Mouse (Mus musculus): ENCODE results near the gene Usf3. TPM values are rescaled to one million over a fixed set of nuclear protein-coding genes. Genes with fewer than 3 reads are reported as not detected.
A peak's percentile ranks its signal among the peaks of the same experiment; 100 is the strongest.

The Usf3 gene
- total and polyA plus RNA-seq, 2 experiments = 6.9 to 9.4 TPM

- no peak overlapping the region for H3K4me3 ChIP-seq (ENCODE audit: insufficient read depth, low read depth, low read length)
- peaks cover 10% of the 10 kb centered on the region for H3K4me1 ChIP-seq (ENCODE audit: control insufficient read depth, insufficient read depth, low read length)
- H3K27me3 ChIP-seq (ENCODE audit: control insufficient read depth, insufficient read depth, low read length) = no peaks in the 10 kb centered on the region
- WGBS = 50% methylated on average over 4 of the region's 4 CpGs
- H3K79me2 ChIP-seq (ENCODE audit: control insufficient read depth, insufficient read depth, low read length) = peaks cover 7% of the 10 kb centered on the region; the same call in 1 of the 2 replicates
- TF ChIP-seq POLR2A (IDR thresholded peaks at IDR 0.05; ENCODE audit: extremely low read depth, insufficient read depth, low read length) (no peak), CTCF (IDR thresholded peaks at IDR 0.05; ENCODE audit: low read depth, low read length) (no peak)
- no peaks in the 10 kb centered on the region for H3K36me3 ChIP-seq (ENCODE audit: control insufficient read depth, insufficient read depth, low read length)
- no peak overlapping the region for H3K9ac ChIP-seq (ENCODE audit: low read depth, low read length)
- no peak for DNase-seq (ENCODE audit: extremely low read depth, low read depth, low spot score)
- H3K27ac ChIP-seq (replicated peaks; ENCODE audit: insufficient read depth, low read depth, low read length) = no peak overlapping the region
Observed at GRCm38 (mm10) chr16:44132300-44132699, 40.7 kb upstream of the Usf3 start.

- no peak for TF ChIP-seq POLR2A (IDR thresholded peaks at IDR 0.05; ENCODE audit: extremely low read depth, insufficient read depth, low read length)
- TF ChIP-seq CTCF (IDR thresholded peaks at IDR 0.05; ENCODE audit: low read depth, low read length) = no peak
- Histone ChIP-seq H3K4me1 (ENCODE audit: control insufficient read depth, insufficient read depth, low read length) (peaks cover 10% of the 10 kb centered on the region), H3K36me3 (ENCODE audit: control insufficient read depth, insufficient read depth, low read length) (no peaks in the 10 kb centered on the region), H3K27ac (replicated peaks; ENCODE audit: insufficient read depth, low read depth, low read length) (no peak overlapping the region), H3K79me2 (ENCODE audit: control insufficient read depth, insufficient read depth, low read length) (peaks cover 6% of the 10 kb centered on the region; the same call in 1 of the 2 replicates), H3K27me3 (ENCODE audit: control insufficient read depth, insufficient read depth, low read length) (no peaks in the 10 kb centered on the region), H3K4me3 (ENCODE audit: insufficient read depth, low read depth, low read length) (no peak overlapping the region), H3K9ac (ENCODE audit: low read depth, low read length) (no peak overlapping the region)
- WGBS = 87% methylated on average over 3 of the region's 3 CpGs
- DNase-seq (ENCODE audit: extremely low read depth, low read depth, low spot score) = no peak
Observed at GRCm38 (mm10) chr16:44133187-44133586, 39.9 kb upstream of the Usf3 start.

DNA sequence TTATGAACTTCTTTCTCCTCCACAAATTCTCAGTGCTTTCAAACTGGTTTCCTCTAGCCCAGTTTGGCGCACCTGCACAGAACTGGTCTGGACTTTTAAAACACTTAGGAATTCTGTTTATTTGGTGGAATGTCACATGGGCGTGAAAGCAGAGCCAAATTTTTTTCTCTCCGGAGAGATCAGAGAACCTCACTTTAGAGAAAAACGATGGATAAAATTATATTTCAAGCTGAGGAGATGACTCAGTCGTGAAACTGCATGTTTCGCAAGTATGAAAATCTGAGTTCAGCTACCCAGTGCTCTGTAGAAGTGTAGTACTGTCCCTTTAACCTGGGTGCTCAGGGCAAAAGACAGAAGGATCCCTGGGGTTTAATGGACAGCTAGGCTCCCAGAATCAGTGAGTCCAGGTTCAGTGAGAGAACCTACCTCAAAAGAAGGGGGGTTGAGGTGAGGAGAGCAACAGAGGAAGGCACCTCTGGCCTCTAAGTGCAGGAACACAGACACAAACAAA, 36.5 kb upstream of the Usf3 start:
- DNase-seq (ENCODE audit: extremely low read depth, low read depth, low spot score) = peak; percentile 70
- 16% methylated on average over 6 of the region's 6 CpGs for WGBS
- Histone ChIP-seq H3K9ac (ENCODE audit: low read depth, low read length) (no peak overlapping the region), H3K4me1 (ENCODE audit: control insufficient read depth, insufficient read depth, low read length) (peaks cover 11% of the 10 kb centered on the region), H3K27me3 (ENCODE audit: control insufficient read depth, insufficient read depth, low read length) (no peaks in the 10 kb centered on the region), H3K27ac (replicated peaks; ENCODE audit: insufficient read depth, low read depth, low read length) (peak overlapping the region; percentile 83), H3K36me3 (ENCODE audit: control insufficient read depth, insufficient read depth, low read length) (no peaks in the 10 kb centered on the region), H3K79me2 (ENCODE audit: control insufficient read depth, insufficient read depth, low read length) (peaks cover 8% of the 10 kb centered on the region; the same call in 1 of the 2 replicates), H3K4me3 (ENCODE audit: insufficient read depth, low read depth, low read length) (no peak overlapping the region)
- no peak for TF ChIP-seq CTCF (IDR thresholded peaks at IDR 0.05; ENCODE audit: low read depth, low read length)
- TF ChIP-seq POLR2A (IDR thresholded peaks at IDR 0.05; ENCODE audit: extremely low read depth, insufficient read depth, low read length) = no peak

DNA sequence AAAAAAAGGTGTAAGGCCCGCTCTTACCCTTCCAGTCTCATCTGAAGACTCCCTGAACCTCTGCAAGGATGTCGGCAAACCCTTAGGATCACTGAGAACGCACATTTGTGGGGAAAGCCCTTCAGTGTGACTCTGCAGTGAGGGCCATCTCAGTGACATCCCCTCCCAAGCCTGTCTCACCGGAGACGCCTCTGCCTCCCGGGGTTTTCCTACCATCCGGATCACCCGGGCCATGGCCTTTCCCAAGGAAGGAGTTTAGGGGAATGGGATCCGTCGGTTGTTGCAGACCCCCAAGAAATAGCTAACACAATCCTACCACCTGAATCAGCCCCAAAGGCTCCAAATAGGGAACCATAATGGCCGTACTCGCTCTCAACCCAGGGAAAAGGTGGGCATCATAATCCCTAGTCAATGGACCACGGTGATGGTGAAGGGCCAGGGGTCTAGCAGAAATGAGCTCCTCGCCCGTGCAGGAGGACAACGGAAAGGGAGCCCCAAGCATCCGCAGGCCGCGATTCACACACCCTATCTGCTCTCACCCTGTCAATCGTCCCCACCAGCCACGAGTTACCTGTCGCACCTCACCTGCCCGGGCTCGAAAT, 34.6 kb upstream of the Usf3 start:
- Histone ChIP-seq H3K79me2 (ENCODE audit: control insufficient read depth, insufficient read depth, low read length) (peaks cover 8% of the 10 kb centered on the region; the same call in 1 of the 2 replicates), H3K27ac (replicated peaks; ENCODE audit: insufficient read depth, low read depth, low read length) (peak overlapping the region; percentile 99), H3K4me1 (ENCODE audit: control insufficient read depth, insufficient read depth, low read length) (peaks cover 17% of the 10 kb centered on the region), H3K36me3 (ENCODE audit: control insufficient read depth, insufficient read depth, low read length) (no peaks in the 10 kb centered on the region), H3K9ac (ENCODE audit: low read depth, low read length) (peak overlapping the region; percentile 97), H3K27me3 (ENCODE audit: control insufficient read depth, insufficient read depth, low read length) (no peaks in the 10 kb centered on the region), H3K4me3 (ENCODE audit: insufficient read depth, low read depth, low read length) (peak overlapping the region; percentile 99)
- no peak for DNase-seq (ENCODE audit: extremely low read depth, low read depth, low spot score)
- TF ChIP-seq CTCF (IDR thresholded peaks at IDR 0.05; ENCODE audit: low read depth, low read length) = no peak
- TF ChIP-seq POLR2A (IDR thresholded peaks at IDR 0.05; ENCODE audit: extremely low read depth, insufficient read depth, low read length) = peak; percentile 83; the same call in 1 of the 2 replicates
- under 1% methylated on average over 24 of the region's 24 CpGs for WGBS

GRCm38 (mm10) chr16:44138979-44139535, 34.0 kb upstream of the Usf3 start:
- peak overlapping the region; percentile 97 for H3K9ac ChIP-seq (ENCODE audit: low read depth, low read length)
- no peaks in the 10 kb centered on the region for H3K27me3 ChIP-seq (ENCODE audit: control insufficient read depth, insufficient read depth, low read length)
- WGBS = under 1% methylated on average over 25 of the region's 25 CpGs
- H3K36me3 ChIP-seq (ENCODE audit: control insufficient read depth, insufficient read depth, low read length) = no peaks in the 10 kb centered on the region
- H3K27ac ChIP-seq (replicated peaks; ENCODE audit: insufficient read depth, low read depth, low read length) = peak overlapping the region; percentile 99
- TF ChIP-seq CTCF (IDR thresholded peaks at IDR 0.05; ENCODE audit: low read depth, low read length) (no peak), POLR2A (IDR thresholded peaks at IDR 0.05; ENCODE audit: extremely low read depth, insufficient read depth, low read length) (no peak; the same call in 1 of the 2 replicates)
- DNase-seq (ENCODE audit: extremely low read depth, low read depth, low spot score) = peak; percentile 93
- H3K4me1 ChIP-seq (ENCODE audit: control insufficient read depth, insufficient read depth, low read length) = peaks cover 16% of the 10 kb centered on the region
- peak overlapping the region; percentile 99 for H3K4me3 ChIP-seq (ENCODE audit: insufficient read depth, low read depth, low read length)
- peaks cover 8% of the 10 kb centered on the region; the same call in 1 of the 2 replicates for H3K79me2 ChIP-seq (ENCODE audit: control insufficient read depth, insufficient read depth, low read length)

Measured in liver, adult 2 months (tissue).